Mouse (Mus musculus): Measurements from ENCODE around the gene Thsd4.

DNA sequence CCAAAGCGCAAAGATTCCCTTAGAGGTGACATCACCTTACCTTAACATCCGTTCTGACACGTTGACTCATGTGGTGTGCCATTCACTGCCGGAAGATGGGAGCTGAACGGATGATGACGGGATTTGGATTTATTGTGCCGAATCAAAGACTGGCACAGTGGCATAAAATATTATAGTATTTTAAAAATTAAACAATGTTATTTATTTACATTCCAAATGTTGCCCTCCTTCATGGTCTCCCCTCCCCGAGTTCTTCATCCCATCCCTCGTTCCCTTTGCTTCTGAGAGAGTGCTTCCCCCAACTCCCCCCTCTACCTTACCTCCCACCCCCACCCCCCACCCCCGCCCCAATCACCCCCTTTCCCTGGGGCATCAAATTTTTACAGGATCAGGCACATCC is 561.3 kb downstream of the Thsd4 start, which contains the start of gene Nr2e3:
- TF ChIP-seq MAFK (IDR thresholded peaks at IDR 0.05; ENCODE audit: insufficient read depth, low read depth, low read length) (no peak), ZNF384 (IDR thresholded peaks at IDR 0.05; ENCODE audit: low read depth, low read length) (no peak)
